Mouse (Mus musculus): ENCODE results near the gene Gm42791. TPM values are rescaled to one million over a fixed set of nuclear protein-coding genes. Genes with fewer than 3 reads are reported as not detected.

Gm42791 gene
- polyA plus RNA-seq, 1 experiment: not detected

DNA sequence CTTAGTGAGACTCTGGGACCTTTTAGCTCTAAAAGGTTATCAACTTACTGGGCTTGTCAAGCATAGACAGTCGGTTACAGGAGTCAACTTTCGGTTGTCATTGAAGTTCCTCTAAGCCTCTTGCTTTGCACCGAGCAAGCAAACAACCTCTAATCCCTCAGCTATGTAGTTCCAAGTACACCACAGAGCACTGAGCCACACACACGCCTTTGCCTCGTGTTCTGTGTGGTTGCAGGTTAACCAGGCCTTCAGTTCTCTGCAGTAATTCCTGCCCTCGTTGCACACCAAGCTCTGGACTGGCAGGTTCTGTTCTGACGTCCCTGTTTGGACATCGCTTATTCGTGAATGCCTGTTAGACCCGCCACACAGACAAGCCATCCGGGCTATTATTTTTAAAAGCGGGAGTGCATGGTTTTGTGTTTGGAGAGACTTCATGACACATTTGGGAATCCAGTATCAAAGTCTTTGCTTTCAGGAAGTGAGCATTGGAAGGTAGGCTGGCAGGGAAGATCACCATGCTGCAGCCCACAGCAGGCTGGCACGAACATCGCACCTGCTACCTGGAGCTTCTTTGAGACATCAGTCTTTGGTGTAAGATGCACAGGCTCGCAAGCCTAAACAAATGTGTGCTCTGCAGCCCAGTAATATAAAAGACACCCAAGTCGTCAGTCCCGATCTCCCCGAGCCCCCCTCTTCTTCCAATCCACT lies 16.3 kb downstream of the Gm42791 start:
- Histone ChIP-seq H3K4me1 (ENCODE audit: control insufficient read depth, insufficient read depth, low read length) (peaks cover 21% of the 10 kb centered on the region), H3K36me3 (ENCODE audit: control insufficient read depth, insufficient read depth, low read length) (no peaks in the 10 kb centered on the region), H3K4me3 (ENCODE audit: insufficient read depth, low read depth, low read length) (no peak overlapping the region), H3K27me3 (replicated peaks; ENCODE audit: control insufficient read depth, insufficient read depth, low read length) (no peaks in the 10 kb centered on the region), H3K27ac (ENCODE audit: insufficient read depth, low read depth, low read length) (peak overlapping the region; percentile 96)
- 33% methylated on average over 18 of the region's 18 CpGs for WGBS
- TF ChIP-seq CTCF (conservative IDR thresholded peaks at IDR 0.05; ENCODE audit: insufficient read depth, insufficient read length, low read depth, low read length): no peak
- TF ChIP-seq POLR2A (IDR thresholded peaks at IDR 0.05; ENCODE audit: low read depth, low read length): no peak
- peak; percentile 95 for DNase-seq

DNA sequence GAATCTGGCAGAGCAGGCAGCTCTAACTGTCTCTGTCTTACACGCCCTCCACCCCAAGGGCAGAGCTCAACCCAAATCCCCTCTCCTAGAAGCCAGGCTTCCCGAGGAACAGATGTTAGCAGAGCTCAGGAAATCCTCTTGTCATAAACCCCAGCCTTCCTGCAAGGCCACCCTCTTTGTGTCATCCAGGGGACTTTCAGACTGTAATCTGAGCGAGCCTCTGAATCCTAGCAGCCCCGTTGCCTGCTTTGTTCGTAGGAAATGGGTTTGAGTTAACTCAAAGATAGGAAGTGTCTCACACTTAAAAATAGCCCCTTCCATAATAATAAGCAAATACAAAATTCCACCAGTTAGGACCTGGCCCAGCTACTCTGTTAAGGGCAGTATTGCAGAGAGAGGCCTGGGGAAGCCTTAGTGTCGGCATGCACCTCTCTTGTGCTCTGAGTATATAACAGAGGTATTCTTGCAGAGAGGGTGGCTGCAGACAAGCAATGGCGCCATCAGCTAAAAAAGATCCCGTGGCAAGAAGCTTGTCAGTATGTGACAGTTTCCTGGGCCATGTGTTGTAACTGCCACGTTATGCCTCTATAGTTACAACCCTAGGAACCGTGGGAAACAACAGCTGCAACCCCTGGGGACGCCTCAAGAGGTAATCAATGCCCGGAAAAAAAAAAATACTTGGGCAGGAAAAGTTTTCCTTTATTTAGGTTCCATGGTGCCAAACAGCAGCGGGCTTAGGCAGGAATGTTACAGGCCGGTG lies 17.1 kb downstream of the Gm42791 start:
- no peak overlapping the region for H3K4me3 ChIP-seq (ENCODE audit: insufficient read depth, low read depth, low read length)
- H3K4me1 ChIP-seq (ENCODE audit: control insufficient read depth, insufficient read depth, low read length): peaks cover 21% of the 10 kb centered on the region
- H3K36me3 ChIP-seq (ENCODE audit: control insufficient read depth, insufficient read depth, low read length): no peaks in the 10 kb centered on the region
- peak; percentile 56 for DNase-seq
- no peak for TF ChIP-seq CTCF (conservative IDR thresholded peaks at IDR 0.05; ENCODE audit: insufficient read depth, insufficient read length, low read depth, low read length)
- no peak for TF ChIP-seq POLR2A (IDR thresholded peaks at IDR 0.05; ENCODE audit: low read depth, low read length)
- 26% methylated on average over 14 of the region's 14 CpGs for WGBS
- no peaks in the 10 kb centered on the region for H3K27me3 ChIP-seq (replicated peaks; ENCODE audit: control insufficient read depth, insufficient read depth, low read length)
- H3K27ac ChIP-seq (ENCODE audit: insufficient read depth, low read depth, low read length): peak overlapping the region; percentile 96

DNA sequence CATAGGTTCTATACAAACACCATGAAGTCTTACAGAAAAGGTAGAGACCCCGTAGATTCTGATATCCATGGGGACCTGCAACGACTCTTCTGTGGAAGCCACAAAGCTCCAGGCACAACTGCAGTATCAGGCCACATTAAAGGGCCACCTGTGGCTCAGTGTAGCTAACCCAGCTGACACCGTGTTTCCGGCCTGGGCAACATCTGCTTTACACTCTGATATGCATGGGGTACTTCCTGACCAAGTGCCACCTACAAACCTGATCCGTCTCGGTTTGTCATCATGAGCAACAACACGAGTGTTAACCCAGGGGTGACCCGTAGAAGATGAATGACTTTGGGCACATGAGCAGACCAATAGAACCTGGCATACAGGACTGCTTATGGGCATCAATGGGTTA lies 18.1 kb downstream of the Gm42791 start:
- Histone ChIP-seq H3K27ac (ENCODE audit: insufficient read depth, low read depth, low read length) (no peak overlapping the region), H3K36me3 (ENCODE audit: control insufficient read depth, insufficient read depth, low read length) (no peaks in the 10 kb centered on the region), H3K4me3 (ENCODE audit: insufficient read depth, low read depth, low read length) (no peak overlapping the region), H3K4me1 (ENCODE audit: control insufficient read depth, insufficient read depth, low read length) (peaks cover 21% of the 10 kb centered on the region), H3K27me3 (replicated peaks; ENCODE audit: control insufficient read depth, insufficient read depth, low read length) (no peaks in the 10 kb centered on the region)
- 84% methylated on average over 8 of the region's 8 CpGs for WGBS
- TF ChIP-seq CTCF (conservative IDR thresholded peaks at IDR 0.05; ENCODE audit: insufficient read depth, insufficient read length, low read depth, low read length): no peak
- TF ChIP-seq POLR2A (IDR thresholded peaks at IDR 0.05; ENCODE audit: low read depth, low read length): no peak
- no peak for DNase-seq

DNA sequence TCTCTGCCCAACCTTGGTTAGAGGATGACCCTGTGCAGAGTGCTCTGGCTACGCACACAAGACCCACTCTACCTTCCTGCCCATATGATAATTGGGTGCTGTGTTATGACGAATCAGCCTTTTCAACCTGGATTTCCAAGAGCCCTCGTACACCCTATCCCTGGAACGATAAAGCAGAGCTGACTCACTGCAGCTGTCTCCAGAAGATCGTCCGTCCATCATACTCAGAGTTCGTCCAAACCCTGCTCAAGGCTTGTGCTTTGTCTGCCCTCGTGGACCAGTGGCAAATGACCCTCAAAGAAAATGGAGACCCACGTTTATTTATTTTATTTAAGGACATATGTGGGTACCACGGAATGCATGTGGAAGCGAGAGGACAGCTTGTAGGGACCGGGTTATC lies 19.9 kb downstream of the Gm42791 start:
- WGBS: 97% methylated on average over 12 of the region's 12 CpGs
- DNase-seq: no peak
- Histone ChIP-seq H3K4me1 (ENCODE audit: control insufficient read depth, insufficient read depth, low read length) (peaks cover 21% of the 10 kb centered on the region), H3K36me3 (ENCODE audit: control insufficient read depth, insufficient read depth, low read length) (no peaks in the 10 kb centered on the region), H3K4me3 (ENCODE audit: insufficient read depth, low read depth, low read length) (no peak overlapping the region), H3K27ac (ENCODE audit: insufficient read depth, low read depth, low read length) (no peak overlapping the region), H3K27me3 (replicated peaks; ENCODE audit: control insufficient read depth, insufficient read depth, low read length) (no peaks in the 10 kb centered on the region)
- no peak for TF ChIP-seq CTCF (conservative IDR thresholded peaks at IDR 0.05; ENCODE audit: insufficient read depth, insufficient read length, low read depth, low read length)
- no peak for TF ChIP-seq POLR2A (IDR thresholded peaks at IDR 0.05; ENCODE audit: low read depth, low read length)

DNA sequence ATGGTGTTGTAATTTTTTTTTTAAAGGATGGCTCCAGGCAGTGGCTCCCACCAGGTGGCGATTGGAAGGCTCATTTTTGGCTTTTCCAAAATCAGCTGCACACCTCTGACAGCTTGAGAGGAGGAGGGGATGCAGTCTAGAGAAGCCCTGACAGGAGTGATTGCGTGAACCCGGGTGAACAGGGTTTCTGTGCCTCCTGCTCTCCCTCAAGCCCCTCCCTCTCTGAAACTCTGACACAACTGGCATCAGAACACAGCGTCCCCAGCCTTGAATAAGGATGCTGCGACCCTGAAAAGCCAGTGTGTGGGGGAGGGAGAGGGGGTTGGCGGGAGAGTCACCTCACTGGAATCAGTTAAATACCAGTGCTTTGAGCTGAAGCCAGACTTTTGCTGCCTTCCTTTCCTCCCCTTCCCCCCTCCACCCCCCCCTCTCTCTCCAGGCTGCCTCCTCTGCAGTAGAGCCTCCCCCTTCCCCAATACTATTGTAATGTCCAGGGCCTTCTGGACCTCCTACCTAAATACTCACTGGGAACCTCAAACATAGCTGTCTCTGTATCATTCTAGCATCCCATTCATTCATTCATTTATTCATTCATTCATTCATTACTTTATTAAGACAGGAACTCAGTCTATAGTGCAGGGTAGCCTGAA lies 21.8 kb downstream of the Gm42791 start:
- Histone ChIP-seq H3K36me3 (ENCODE audit: control insufficient read depth, insufficient read depth, low read length) (no peaks in the 10 kb centered on the region), H3K4me1 (ENCODE audit: control insufficient read depth, insufficient read depth, low read length) (peaks cover 23% of the 10 kb centered on the region), H3K27ac (ENCODE audit: insufficient read depth, low read depth, low read length) (no peak overlapping the region), H3K4me3 (ENCODE audit: insufficient read depth, low read depth, low read length) (no peak overlapping the region), H3K27me3 (replicated peaks; ENCODE audit: control insufficient read depth, insufficient read depth, low read length) (no peaks in the 10 kb centered on the region)
- TF ChIP-seq POLR2A (IDR thresholded peaks at IDR 0.05; ENCODE audit: low read depth, low read length) (no peak), CTCF (conservative IDR thresholded peaks at IDR 0.05; ENCODE audit: insufficient read depth, insufficient read length, low read depth, low read length) (no peak)
- WGBS: 26% methylated on average over 6 of the region's 6 CpGs
- no peak for DNase-seq

DNA sequence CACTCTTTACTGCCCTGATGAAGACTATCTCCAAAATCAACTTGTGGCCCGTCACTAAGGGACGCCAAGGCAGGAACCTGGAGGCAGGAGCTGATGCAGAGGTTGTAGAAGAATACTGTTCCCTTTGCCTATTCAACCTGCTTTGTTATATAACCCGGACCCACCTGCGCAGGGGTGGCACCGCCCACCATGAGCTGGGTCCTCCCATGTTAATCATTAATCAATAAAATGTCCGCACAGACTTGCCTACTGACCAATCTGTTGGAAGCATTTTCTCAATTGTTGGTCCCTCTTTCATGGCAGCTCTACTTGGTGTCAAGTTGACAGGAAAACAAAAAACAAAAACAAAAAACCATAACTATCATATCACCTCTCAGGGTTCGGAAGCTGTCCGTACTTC lies 22.8 kb downstream of the Gm42791 start:
- H3K27ac ChIP-seq (ENCODE audit: insufficient read depth, low read depth, low read length): no peak overlapping the region; the same call in 1 of the 2 replicates
- H3K27me3 ChIP-seq (replicated peaks; ENCODE audit: control insufficient read depth, insufficient read depth, low read length): no peaks in the 10 kb centered on the region
- H3K36me3 ChIP-seq (ENCODE audit: control insufficient read depth, insufficient read depth, low read length): no peaks in the 10 kb centered on the region
- 62% methylated on average over 8 of the region's 8 CpGs for WGBS
- DNase-seq: peak; percentile 60
- TF ChIP-seq CTCF (conservative IDR thresholded peaks at IDR 0.05; ENCODE audit: insufficient read depth, insufficient read length, low read depth, low read length) (no peak), POLR2A (IDR thresholded peaks at IDR 0.05; ENCODE audit: low read depth, low read length) (no peak)
- no peak overlapping the region for H3K4me3 ChIP-seq (ENCODE audit: insufficient read depth, low read depth, low read length)
- peaks cover 18% of the 10 kb centered on the region for H3K4me1 ChIP-seq (ENCODE audit: control insufficient read depth, insufficient read depth, low read length)

DNA sequence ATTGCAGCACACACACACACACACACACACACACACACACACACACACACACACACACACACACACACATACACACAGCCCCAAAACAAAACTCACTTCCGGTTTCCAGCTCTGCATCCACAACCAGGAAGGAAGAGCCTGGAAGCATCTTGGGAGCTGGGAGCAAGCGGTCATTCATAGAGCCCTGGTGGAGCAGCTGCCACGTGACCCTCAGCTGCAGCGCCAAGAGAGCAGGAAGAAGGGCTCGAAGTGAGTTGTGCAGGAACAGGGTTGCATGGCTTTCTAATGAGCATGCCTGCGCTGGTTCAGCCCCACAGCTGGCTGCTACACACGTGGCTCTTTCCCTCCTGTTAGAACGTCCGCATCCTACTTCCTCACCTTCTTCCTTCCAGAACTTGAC lies 25.3 kb downstream of the Gm42791 start:
- Histone ChIP-seq H3K27ac (ENCODE audit: insufficient read depth, low read depth, low read length) (peak overlapping the region; percentile 50), H3K36me3 (ENCODE audit: control insufficient read depth, insufficient read depth, low read length) (no peaks in the 10 kb centered on the region), H3K4me1 (ENCODE audit: control insufficient read depth, insufficient read depth, low read length) (peaks cover 30% of the 10 kb centered on the region), H3K4me3 (ENCODE audit: insufficient read depth, low read depth, low read length) (no peak overlapping the region), H3K27me3 (replicated peaks; ENCODE audit: control insufficient read depth, insufficient read depth, low read length) (no peaks in the 10 kb centered on the region)
- 24% methylated on average over 9 of the region's 9 CpGs for WGBS
- TF ChIP-seq POLR2A (IDR thresholded peaks at IDR 0.05; ENCODE audit: low read depth, low read length) (no peak), CTCF (conservative IDR thresholded peaks at IDR 0.05; ENCODE audit: insufficient read depth, insufficient read length, low read depth, low read length) (no peak)
- DNase-seq: peak; percentile 83
